Mouse (Mus musculus) cerebellum, postnatal 36 days (tissue): ENCODE data around the gene Krt23.
A peak's percentile ranks its signal among the peaks of the same experiment; 100 is the strongest.

Experiments
- DNase-seq, 2 experiments: peaks; one replicate each; pipeline ENCODE4 v3.0.0; 2021 to 2022; ENCODE audit warnings: mixed read lengths in 2 of 2

Krt23 gene

DNA sequence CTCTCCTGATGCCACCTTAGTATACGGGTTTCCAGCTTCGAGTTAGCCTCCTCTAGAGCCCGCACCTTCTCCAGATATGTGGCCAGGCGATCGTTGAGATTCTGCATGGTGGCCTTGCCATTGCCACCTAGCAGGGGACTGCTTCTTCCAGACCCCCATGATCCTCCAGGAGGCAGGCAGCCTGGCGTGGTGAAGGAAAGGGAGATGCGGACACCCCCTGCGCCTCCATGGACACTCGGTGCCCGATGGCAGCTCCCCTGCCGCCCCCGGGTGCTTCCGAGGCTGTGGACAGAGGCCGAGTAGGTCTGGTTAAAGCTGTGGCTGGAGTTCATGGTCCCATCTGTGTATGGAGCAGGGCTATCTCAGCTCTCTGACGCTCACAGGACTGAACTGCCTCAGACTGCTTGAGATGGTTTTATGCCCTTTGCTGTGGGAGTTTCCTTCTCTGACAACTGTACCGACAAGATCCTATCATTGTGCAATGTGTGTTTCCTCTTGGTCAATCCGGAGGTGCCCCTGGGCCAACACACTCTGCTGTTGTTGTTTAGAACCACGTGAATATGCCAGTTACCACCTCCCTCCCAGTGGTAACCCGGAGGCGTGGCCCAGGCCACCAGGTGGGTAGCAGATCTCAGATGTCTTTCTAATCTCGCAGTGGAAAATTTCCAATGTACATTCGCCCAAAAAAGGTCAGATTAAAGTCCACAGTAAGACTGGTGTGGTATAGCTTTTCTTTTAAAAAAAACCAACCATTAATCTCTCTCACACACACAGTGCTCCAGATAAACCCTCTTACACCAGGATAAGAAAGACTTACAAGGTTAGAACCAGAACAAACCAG lies at the start of gene Krt23:
Gene Krt23, minus strand, starts transcription at position 405 of the 841 bp plus-strand sequence.
- DNase-seq = no peak

DNA sequence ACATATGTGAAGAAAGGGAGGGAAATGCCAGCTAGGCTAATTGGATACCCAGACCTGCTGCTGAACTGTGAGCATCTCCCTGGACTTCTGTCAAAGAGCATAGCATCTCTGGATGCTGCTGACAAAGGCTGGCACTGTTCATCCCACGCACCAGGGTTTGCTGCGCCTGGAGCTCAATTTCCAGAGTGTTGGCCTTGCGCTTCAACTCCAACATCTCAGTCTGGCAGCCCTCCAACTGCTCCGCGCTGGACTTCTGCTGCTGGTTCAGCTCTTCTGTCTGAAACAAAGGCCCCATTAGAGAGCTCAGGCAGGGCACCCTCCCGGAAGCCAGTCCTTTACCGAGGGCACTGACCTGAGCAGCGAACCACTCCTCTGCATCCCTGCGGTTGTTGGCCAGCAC lies 46.8 kb upstream of the Krt23 start:
- peak; percentile 46 to 49 for DNase-seq

DNA sequence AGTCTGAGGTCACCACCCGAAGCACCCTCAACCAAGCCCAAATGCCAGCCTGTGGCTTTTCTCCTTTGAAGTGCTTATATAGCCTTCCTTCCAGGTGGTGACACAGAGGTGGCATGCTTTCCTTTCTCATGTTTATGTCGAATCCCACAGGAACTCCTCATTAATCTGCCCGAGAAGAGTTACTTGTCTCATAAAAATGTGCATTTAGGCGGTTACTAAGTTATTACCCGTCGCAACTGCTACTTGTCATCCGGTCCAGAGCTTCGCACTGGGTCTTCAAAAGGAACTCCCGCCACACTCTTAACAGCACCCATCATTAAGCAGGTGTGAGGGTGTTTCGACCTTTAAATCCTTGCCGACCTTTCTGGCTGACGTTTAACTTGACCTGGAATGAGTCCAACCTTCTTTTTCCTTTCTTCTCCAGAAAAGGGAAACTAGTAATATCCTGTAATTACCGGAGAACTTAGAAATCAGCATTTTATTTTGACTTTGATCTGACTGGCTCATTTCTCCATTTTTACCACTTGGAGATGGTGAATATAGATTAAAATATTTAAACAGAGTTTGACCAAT lies 28.4 kb upstream of the Krt23 start, which contains the start of gene Krt39:
Gene Krt39, minus strand, starts transcription at position 51 of the 573 bp plus-strand sequence.
- no peak for DNase-seq

GRCm38 (mm10) chr11:99514098-99514497 lies 21.2 kb upstream of the Krt23 start:
- no peak for DNase-seq

DNA sequence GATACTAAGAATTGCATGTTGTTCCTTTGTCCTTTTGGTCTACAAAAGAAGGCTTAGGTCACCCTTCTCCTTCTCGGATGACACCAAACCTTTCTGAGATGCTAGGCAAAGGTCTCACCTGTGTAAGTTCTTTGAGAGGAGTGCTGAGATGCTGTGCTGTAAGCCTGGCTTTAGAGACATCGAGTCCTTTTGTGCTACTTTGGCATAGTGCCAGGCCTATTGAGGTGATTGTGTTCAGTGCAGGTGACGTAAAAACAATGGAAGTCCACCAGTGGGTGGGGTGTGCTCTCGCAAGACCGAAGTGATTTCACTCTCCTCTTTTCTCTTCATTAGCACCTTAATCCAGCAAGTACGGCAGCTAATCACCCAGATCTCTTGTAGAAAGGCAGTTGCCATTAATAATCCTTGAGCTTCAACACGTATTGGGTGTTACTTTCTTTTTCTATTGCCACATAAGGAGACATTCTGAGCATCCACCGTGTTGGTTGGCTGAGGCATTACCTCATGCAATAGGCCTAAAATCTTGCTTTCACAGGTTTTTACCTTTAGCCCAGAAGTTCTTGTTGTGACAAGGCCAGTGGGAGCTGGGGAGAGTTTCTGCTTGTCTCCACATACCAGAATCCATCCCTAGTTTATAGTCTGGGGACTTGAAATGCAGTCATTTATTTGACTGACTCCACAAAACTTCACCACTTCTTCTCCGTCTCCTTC lies 7.3 kb upstream of the Krt23 start:
- no peak for DNase-seq

DNA sequence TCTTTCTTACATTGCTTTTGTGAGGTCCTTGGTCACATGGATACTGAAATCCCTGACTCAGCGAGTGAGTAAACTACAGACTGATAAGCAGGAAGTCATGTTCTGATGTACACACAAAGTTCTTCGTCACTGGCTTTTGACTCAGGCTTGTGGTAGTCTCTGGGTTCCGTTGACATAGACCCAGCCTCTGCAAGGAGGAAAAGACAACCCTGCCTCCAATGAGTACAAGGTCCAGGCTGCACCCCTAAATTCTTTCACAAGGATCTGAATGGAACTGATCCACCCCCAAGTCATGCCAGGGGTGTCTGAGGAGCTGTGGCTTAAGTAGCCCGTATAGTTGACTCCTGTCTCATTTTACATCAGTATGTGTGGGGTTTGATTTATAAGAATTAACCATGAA lies 3.5 kb upstream of the Krt23 start:
- no peak for DNase-seq

- no peak for DNase-seq
Observed at GRCm38 (mm10) chr11:99494741-99495140, 1.8 kb upstream of the Krt23 start.

DNA sequence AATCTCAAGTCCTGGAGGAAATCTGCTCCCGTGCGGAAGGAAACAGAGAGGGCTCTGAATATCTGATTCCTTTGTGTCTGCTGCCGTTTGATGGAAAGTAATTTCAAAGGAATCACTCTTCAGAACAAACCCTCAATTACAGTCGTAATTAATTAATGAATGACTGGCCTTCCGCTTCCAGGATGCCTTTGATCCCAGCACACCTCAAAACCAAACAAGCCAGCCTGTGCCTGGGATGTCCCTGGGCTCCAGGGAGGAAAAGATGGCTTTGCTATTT lies 575 bp upstream of the Krt23 start:
- no peak for DNase-seq

GRCm38 (mm10) chr11:99491040-99491439 lies 1.9 kb downstream of the Krt23 start:
- DNase-seq = no peak

DNA sequence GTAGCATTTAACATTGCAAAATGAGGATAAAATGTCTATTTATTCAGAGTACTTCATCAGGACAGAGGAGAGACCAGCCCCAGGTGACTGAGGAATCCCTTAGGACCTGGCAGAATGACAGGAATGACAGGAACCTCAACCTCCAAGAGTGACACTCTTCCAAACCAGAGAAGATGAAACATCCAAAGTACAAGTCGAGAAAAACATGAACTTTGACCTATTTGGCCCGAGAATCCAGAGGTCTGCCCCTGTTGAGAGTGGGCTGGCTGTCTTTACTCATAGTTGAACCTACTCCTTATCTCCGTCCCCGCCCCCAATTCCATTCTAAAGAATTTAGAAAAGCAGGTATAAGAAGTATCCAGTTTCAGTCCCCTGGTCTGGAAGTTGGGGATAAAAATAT lies 2.3 kb downstream of the Krt23 start:
- no peak for DNase-seq

- no peak for DNase-seq
Observed at GRCm38 (mm10) chr11:99489233-99489632, 3.7 kb downstream of the Krt23 start.

- DNase-seq = no peak
Observed at GRCm38 (mm10) chr11:99474981-99475380, 18.0 kb downstream of the Krt23 start.

DNA sequence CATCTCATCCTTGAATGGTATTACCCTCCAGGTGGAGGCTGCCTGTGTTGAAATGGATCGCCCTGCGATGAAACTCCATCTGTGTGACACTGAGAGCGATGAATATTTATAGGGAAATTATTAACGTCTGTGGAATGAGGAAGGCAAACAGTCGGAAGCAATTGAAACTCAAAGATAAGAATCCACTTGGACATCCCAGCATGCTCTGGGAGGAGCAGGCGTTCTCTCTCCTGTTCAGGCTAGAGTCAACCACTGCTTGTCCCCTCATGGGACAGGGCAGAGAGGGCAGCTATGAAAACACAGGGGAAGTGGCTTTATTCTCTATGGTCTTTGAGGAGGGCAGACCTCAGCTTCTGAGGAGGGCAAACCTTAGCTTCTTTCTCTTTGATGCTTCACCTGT lies 19.5 kb downstream of the Krt23 start:
- DNase-seq = no peak

GRCm38 (mm10) chr11:99472405-99472804 lies 20.5 kb downstream of the Krt23 start:
- no peak for DNase-seq

DNA sequence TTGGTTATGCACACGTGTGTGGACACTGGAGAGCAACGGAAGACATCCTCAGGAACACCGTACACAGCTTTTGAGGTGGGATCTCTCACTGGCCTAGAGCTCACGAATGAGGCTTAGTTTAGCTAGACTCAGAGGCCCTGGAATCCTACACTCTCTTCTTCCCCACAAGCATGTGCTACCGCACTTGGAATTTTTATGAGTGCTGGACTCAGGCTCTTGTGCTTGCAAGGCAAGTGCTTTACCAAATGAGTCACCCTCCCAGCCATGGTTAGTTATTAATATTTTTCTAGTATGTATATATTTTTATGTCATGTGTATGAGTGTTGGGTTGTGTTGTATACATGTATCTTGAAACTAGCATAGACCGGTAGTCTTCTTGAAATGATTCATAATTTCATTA lies 21.0 kb downstream of the Krt23 start:
- no peak for DNase-seq

DNA sequence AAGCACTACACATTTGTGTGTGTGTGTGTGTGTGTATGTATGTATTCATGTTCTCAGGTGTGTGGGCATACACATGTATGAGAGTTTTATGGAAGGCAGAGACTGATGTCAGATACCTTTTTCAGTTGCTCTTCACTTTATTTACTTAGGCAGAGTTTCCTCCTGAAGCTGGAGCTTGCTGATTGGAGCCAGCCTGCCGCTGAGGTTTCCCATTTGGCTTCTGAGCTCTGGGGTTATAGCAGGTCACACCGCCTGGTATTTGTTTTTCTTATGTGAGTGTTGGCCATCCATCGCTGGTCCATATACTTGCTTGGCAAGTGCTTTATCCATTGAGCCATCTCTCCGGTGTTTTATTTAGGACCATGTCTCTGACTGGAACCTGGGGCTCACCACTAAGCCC lies 23.7 kb downstream of the Krt23 start:
- DNase-seq = no peak

- no peak for DNase-seq
Observed at GRCm38 (mm10) chr11:99468566-99468965, 24.4 kb downstream of the Krt23 start.

DNA sequence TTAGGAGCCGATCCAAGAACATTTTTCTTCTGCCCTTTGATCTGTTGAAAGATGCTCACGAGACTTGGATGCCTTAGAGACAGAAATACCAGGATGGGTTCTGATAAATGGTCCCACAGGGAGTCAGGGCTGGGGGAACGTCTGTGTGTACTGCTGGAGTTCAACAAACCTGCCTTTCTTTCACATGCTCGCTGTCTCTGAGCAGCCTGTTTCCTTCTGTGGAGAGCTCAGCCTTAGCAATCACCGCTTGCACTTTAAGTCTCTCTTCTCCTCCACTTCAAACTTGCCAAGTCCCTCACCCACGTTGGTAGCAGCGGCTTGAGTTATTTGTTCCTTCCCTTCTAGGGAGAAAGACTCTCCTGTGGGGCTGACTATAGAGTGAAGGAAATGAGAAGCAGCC lies 26.6 kb downstream of the Krt23 start:
- no peak for DNase-seq

DNA sequence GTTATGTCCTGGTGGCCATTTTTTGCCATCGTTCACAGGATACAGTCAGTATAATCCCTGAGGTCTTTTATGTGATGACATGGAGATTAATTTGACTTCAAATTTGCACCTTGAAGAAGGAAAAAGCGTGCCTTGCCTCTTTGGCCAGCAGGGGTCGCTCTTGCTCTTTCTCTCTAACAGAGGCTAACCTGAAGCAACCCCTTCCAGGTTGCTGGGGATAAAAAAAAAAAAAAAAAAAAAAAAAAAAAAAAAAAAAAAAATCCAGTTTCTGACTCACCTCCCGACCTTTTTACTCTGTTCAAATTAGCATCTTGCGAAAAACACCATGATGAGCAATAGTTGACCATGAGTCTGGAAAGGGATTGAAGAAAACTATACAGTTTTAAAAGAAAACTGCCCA lies 28.1 kb downstream of the Krt23 start:
- peak; percentile 79 to 85 for DNase-seq

DNA sequence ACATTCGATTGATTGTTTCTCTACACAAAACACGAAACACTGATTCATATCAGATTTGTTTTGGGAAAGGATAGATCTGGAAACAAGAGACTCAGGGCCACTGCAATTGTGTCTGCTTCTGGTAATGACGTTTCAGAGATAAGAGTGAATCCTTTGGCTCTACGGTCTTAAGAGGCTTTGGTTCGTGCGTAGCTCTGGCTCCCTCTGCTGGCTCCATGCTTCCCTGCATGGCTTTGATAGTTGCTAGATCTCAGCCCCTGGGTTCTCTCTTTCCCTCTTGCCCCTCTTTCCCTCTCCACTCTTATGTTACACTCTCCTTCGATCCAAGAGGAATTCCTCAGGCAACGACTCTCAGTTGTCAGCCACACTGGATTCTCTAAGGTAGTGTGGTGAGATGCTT lies 29.8 kb downstream of the Krt23 start:
- peak; percentile 60 to 66 for DNase-seq

- DNase-seq = no peak
Observed at GRCm38 (mm10) chr11:99461736-99462135, 31.2 kb downstream of the Krt23 start.

GRCm38 (mm10) chr11:99458887-99459286 lies 34.0 kb downstream of the Krt23 start:
- no peak for DNase-seq

DNA sequence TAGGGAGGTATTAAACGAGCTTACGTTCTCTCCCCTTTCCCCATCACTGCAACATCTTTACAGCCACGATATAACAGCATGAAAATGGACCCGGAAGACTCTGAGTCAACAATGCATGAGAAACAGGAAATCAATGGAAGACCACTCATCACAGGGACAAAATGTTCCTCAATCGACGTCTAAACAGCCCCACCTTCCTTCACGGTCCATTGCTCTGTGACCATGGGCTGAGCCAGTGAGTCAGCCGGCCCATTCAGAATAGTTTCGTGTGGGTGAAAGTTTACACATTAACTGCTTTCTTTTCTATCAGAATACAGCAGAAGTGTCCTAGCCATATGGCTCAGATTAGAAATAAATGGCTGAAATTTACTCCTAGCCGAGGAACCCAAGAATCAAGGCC lies 38.2 kb downstream of the Krt23 start:
- no peak for DNase-seq

- DNase-seq = no peak
Observed at GRCm38 (mm10) chr11:99454044-99454443, 38.9 kb downstream of the Krt23 start.
